Mouse (Mus musculus) MN1 (cell line): ENCODE results near the gene Arrb2.
A peak's percentile ranks its signal among the peaks of the same experiment; 100 is the strongest.
"Not testable (repeated sequence)": the region's sequence is repeated elsewhere in the genome, so short reads cannot be mapped to it uniquely, and the experiment has no call there.

Experiments used
- DNase-seq: peaks from one replicate; pipeline ENCODE4 v3.0.0-alpha.2; 2016; ENCODE audit warnings: low spot score

Arrb2 gene

DNA sequence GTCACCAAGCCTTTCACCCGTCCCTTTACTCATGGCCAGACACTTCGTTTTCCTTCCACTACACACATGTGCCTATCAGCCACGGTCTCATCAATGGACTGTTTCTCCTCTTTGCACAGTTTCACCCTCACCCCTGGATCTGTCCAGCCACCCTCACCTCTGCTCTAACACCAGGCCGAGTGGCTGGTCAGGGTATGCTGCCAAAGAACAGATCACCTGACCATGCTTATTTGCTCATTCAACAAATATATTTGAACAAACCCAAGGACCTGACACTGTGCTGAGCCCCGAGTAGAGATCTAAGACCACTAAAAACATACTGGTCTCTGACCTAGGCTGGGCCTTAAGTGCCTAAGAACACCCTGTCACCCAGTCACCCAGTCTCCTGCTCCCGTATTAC is 12.2 kb downstream of the Arrb2 start:
- DNase-seq, result no peak

GRCm38 (mm10) chr11:70446756-70447155 is 14.3 kb downstream of the Arrb2 start:
- DNase-seq, result no peak

GRCm38 (mm10) chr11:70447373-70447772 is 14.9 kb downstream of the Arrb2 start:
- no peak for DNase-seq

- no peak for DNase-seq
Measured at GRCm38 (mm10) chr11:70450926-70451325, 18.5 kb downstream of the Arrb2 start.

GRCm38 (mm10) chr11:70451797-70452498 is 19.5 kb downstream of the Arrb2 start, which contains the start of gene Med11:
Gene Med11, plus strand, starts transcription at chr11:70451919.
- peak; percentile 98 for DNase-seq

GRCm38 (mm10) chr11:70453261-70454044 is 21.0 kb downstream of the Arrb2 start:
- DNase-seq, result no peak

- no peak for DNase-seq
Measured at GRCm38 (mm10) chr11:70458688-70459600, 26.5 kb downstream of the Arrb2 start, which contains the start of gene Zmynd15. Gene Zmynd15, plus strand, starts transcription at chr11:70459433.

- no peak for DNase-seq
Measured at GRCm38 (mm10) chr11:70459601-70460101, 27.2 kb downstream of the Arrb2 start, which contains the start of gene Cxcl16. Gene Cxcl16, minus strand, starts transcription at chr11:70459984.

- DNase-seq, result no peak
Measured at GRCm38 (mm10) chr11:70463970-70464369, 31.5 kb downstream of the Arrb2 start.

- DNase-seq, result no peak
Measured at GRCm38 (mm10) chr11:70465211-70465610, 32.8 kb downstream of the Arrb2 start.

GRCm38 (mm10) chr11:70465824-70466223 is 33.4 kb downstream of the Arrb2 start:
- no peak for DNase-seq

DNA sequence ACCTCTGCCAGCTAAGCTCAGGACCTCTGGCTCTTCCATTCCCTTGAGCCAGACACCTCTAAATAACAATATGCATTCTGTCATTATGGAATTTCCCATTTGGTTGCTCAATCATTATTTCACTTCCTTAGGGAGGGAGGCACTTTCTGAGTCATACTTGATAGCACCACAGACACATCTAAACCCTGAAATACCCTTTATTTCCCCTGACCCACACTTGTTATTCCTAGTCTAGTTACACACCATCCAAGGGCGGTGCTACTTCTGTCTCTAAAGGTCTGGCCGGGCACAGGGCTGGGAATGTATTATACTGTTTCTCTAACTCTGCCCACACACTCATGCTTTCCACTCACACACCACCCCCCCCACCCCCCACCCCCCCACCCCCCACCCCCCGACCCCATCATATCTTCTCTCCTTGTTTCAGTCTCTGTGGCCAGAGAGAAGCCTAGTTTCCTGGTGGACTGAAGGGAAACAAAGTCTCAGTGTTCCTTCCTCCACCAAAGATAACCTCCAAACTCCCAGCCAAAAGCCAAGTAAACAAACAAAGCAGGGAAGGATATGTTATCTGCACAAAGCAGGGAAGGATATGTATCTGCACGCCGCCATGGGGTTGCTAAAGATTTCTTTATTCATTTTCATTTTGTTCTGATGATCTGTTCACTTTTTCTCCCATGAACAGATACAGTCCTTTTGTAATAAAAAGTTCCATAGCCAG is 35.6 kb downstream of the Arrb2 start:
- DNase-seq, result no peak

- no peak for DNase-seq
Measured at GRCm38 (mm10) chr11:70469764-70470163, 37.3 kb downstream of the Arrb2 start.

GRCm38 (mm10) chr11:70472716-70473115 is 40.3 kb downstream of the Arrb2 start:
- DNase-seq, result no peak

DNA sequence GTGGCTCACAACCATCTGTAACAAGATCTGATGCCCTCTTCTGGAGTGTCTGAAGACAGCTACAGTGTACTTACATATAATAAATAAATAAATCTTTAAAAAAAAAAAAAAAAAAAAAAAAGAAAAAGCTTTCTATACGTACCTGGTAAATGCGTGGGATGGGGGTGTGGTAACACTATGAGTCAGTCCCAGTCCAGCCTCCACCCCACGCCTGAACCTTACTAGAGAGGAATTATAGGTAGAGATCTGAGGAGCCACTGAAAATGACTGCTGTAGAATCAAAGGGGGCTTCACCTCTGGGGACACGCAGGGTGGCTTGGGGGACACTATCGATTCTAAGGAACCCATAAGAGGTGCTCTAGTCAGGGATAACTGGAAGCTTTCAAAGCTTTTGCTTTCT is 40.9 kb downstream of the Arrb2 start:
- DNase-seq, result not testable (repeated sequence)

- no peak for DNase-seq
Measured at GRCm38 (mm10) chr11:70474872-70475534, 42.6 kb downstream of the Arrb2 start.

DNA sequence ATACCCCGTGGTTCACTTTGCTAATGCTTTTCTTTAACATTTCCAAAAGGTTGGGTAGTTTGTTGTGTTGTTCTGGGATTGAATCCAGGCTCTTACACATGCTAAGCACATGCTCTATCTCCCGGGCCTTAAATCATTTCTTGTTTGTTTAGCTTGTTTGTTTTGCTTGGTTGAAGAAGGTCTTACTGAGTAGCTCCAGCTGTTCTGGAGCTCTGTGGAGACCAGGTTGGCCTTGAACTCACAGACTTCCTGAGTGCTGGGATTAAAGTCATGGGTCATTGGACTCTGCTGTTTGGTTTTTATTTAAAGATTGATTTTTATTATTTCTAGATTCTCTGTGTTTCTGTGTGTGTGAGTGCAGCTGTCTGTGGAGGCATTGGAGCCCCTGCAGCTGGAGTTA is 53.1 kb downstream of the Arrb2 start:
- DNase-seq, result no peak

GRCm38 (mm10) chr11:70487816-70488215 is 55.4 kb downstream of the Arrb2 start:
- no peak for DNase-seq

GRCm38 (mm10) chr11:70489138-70489537 is 56.7 kb downstream of the Arrb2 start:
- DNase-seq, result no peak

GRCm38 (mm10) chr11:70489684-70490083 is 57.2 kb downstream of the Arrb2 start:
- DNase-seq, result no peak
